Mouse (Mus musculus) hematopoietic multipotent progenitor cell, adult 10-12 weeks (in vitro differentiated cells): ENCODE measurements around the gene Gm13304. TPM values are rescaled to one million over a fixed set of nuclear protein-coding genes. Genes with fewer than 3 reads are reported as not detected.

Source experiments
- polyA plus RNA-seq: library from polyadenylated mRNA; stranded (reverse); fragments of >175 nt; gene quantifications from 2 replicates; pipeline ENCODE4 v1.2.3, GENCODE M21; 2012; ENCODE audit warnings: low replicate concordance

The Gm13304 gene
- polyA plus RNA-seq: not detected in 2 replicates

DNA sequence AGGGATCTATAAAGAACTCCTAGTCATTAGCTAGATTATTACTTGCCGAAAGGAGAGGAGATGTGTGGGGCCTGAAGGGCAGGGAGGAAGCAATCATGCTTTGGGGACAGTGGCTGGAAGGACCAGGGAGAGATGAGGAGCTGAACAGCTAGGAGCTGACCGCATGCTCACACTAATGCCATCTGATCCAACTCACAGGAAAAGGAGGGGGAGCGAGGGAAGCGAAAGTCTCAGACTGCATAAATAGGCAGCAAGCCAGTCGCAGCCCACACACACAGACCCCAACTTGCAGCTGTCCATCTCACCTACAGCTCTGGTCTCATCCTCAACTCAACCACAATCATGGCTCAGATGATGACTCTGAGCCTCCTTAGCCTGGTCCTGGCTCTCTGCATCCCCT, at the start of gene Gm13304:
TSS of gene Gm13304 (plus strand) at position 301 of the 400 bp plus-strand sequence.

DNA sequence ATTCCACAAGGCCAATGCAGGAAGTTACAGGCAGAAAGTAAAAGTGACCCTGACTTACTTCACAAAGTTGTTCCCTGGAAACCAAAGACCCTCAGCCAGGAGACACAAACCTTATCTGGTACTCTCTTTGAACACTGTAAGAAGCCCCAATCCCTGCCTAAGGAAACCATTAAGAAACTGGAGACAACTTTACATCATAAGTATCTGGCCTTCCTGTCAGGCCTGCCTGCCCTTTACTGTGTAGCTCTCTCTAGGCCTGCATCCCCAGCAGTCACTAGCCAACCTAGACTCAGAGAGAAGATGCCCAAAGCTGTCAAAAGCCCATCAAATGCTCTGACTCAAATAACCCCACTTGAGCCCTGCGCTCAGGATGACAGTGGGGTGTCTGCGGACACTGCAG, 23.7 kb upstream of the Gm13304 start, which contains the start of gene Gm3893:
TSS of gene Gm3893 (plus strand) at position 301 of the 400 bp plus-strand sequence.

DNA sequence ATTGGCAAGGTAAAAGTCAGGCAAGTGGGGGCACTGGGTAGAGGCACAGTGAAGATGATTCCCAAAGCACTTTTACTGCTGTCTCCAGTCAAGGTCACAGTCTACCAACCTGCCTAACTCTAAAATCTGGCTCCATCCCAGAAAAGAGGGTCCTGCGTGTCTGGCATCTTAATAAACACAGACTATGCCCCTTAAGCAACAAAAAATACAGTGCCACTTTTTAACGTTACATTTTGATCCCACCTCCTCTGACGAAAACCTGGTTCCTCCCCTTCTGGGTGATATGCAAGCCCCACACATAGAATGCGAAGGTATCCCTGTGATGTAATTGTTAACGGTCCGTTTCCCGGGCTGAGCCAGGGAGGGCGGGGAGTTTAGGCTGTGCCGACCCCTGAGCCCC, 38.5 kb downstream of the Gm13304 start, which contains the start of gene Gm13306:
TSS of gene Gm13306 (plus strand) at position 301 of the 400 bp plus-strand sequence.

Other genes starting within 250 kb of the Gm13304 start
- not detected in 2 replicates for gene Gm21541, start 211.2 kb upstream of the Gm13304 start, polyA plus RNA-seq
- gene Gm20878, start 173.2 kb upstream of the Gm13304 start, polyA plus RNA-seq: 6.3 and 22.1 TPM in 2 replicates
- gene Fam205a4, start 148.8 kb upstream of the Gm13304 start, polyA plus RNA-seq: not detected in 2 replicates
- not detected in 2 replicates for gene Gm21093, start 80.1 kb upstream of the Gm13304 start, polyA plus RNA-seq
- gene Gm3893, start 23.6 kb upstream of the Gm13304 start, polyA plus RNA-seq: not detected in 2 replicates
- gene Gm13306, start 38.6 kb downstream of the Gm13304 start, polyA plus RNA-seq: not detected in 2 replicates
- gene Gm13305, start 53.8 kb downstream of the Gm13304 start, polyA plus RNA-seq: not detected in 2 replicates
- not detected in 2 replicates for gene Gm10600, start 125.8 kb downstream of the Gm13304 start, polyA plus RNA-seq
- gene Ccl21b, start 140.9 kb downstream of the Gm13304 start, polyA plus RNA-seq: not detected in 2 replicates
- gene Gm21953, start 179.4 kb downstream of the Gm13304 start, polyA plus RNA-seq: 3.0 TPM in 1 of 2 replicates, not detected in the other
- gene Fam205a3, start 203.5 kb downstream of the Gm13304 start, polyA plus RNA-seq: not detected in 2 replicates